Mouse (Mus musculus) left cerebral cortex, adult 8-10 months (tissue): ENCODE results near the gene Apoh. TPM values are rescaled to one million over a fixed set of nuclear protein-coding genes. Genes with fewer than 3 reads are reported as not detected.

Experiments used
- DNase-seq, 2 experiments: peaks; one replicate each; pipeline ENCODE4 v3.0.0; 2022; ENCODE audit warnings: low spot score in 2 of 2
- total RNA-seq, 4 experiments: library from RNA; stranded (reverse); gene quantifications; 2 replicates each; pipeline ENCODE4 v1.2.4; 2022

Apoh gene
- total RNA-seq, result 1 to 10 TPM in 1 of 4 experiments, under 1 TPM in 3; 0.41 to 1.3 (median 0.56) TPM

- DNase-seq, result peak in 1 of 2 experiments; percentile 32
Observed at GRCm38 (mm10) chr11:108342781-108343768, at the start of gene Apoh. Gene Apoh, plus strand, starts transcription at chr11:108343354.

GRCm38 (mm10) chr11:108293843-108294242 lies 49.3 kb upstream of the Apoh start:
- DNase-seq, result no peak

DNA sequence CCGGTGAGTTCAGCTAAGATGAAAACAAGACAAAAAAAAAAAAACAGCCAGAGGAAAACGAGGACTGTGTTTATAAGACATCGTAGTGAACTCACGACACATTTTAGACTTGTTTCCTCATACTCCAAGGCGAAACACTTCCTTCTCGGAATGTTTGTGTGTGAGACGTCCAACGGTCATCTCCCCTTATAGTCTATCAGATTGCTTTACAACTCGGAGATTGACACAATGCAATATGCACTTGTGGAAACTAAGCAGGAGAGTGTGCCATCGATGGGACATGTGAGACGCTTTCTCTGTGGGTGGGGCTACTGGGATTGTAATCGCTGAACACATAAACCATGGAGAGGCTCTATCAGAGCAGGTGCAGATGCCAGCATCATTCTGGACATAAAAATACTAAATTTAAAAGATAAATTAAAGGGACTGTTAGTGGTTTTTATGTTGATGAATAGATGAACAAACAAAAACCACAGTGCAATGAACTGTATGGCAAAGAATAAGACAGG lies 48.8 kb upstream of the Apoh start:
- DNase-seq, result no peak

DNA sequence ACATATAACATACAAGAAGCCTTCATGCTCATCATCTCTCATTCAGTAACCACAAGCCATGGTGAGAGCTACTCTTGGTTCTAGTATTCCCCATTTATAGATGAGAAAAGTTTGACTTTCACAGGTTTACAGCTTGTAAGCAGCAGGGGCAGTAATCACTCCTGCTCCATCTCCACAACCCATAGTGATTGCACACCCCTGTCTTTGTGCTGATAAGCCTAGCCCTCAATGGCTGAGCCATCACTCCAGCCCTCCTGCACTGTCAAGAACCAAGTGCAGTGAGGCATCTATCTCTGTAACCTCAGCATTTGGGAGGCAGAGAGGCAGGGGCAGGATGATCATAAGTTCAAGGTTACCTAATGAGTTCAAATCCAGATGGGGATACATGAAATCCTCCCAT lies 47.8 kb upstream of the Apoh start:
- no peak for DNase-seq

DNA sequence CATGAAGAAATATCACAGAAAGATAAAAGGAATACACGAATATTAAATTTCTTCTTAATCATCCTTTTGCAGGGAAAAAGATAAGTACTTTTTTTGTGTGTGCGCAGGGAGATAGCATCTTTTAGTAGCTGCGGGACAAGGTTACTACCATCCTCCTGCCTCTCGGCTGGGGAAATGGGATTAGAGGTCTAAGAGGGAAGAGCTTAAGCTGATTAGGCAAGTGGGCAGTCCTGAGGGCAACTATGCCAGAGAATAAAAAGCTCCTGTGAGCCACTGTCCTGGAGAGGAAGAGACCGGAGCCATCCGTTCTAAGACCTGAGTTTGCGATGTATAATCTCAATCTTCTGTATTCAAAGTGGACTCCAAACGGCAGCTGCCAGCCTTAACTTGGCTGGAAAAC lies 45.2 kb upstream of the Apoh start:
- DNase-seq, result no peak

DNA sequence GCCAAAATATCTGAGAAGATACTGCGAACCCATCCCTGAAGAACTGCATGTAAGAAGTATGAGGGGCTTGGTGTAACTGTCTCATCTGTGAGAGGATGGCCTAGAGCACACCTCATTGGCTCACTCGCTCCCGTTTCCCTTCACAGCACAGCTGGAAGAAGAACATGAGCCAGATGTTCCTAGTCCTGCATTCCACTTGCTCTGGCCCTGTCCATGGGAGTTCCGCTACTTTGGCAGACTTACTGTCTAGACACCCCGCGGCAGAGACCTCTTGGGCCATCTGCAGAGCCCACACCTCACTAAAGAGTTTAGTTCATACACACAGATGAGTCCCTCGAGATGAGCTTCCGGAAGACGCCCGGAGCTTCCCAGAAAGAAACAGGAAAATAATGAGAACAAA lies 43.2 kb upstream of the Apoh start:
- no peak for DNase-seq

GRCm38 (mm10) chr11:108300443-108300842 lies 42.7 kb upstream of the Apoh start:
- DNase-seq, result no peak

GRCm38 (mm10) chr11:108301036-108301435 lies 42.1 kb upstream of the Apoh start:
- no peak for DNase-seq

GRCm38 (mm10) chr11:108301796-108302490 lies 41.2 kb upstream of the Apoh start:
- no peak for DNase-seq

- no peak for DNase-seq
Observed at GRCm38 (mm10) chr11:108303787-108304186, 39.4 kb upstream of the Apoh start.

GRCm38 (mm10) chr11:108307258-108307657 lies 35.9 kb upstream of the Apoh start:
- no peak for DNase-seq

DNA sequence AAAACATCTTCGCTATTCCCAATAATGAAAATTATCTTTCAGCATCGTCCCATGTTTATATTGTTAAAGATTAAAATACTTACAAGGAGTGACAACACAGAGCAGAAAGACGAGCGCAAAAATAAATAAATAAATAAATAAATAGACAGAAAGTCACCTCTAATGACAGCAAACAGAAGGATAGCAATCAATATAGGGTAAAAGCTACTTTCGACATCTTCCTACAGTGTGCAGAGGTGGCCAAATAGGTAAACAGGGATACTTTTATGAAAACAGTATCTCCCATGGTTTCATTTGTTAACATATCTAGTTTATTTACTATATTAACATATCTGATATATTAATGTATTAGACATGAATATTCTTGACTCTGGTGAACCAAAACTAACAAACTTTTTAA lies 34.9 kb upstream of the Apoh start:
- no peak for DNase-seq

DNA sequence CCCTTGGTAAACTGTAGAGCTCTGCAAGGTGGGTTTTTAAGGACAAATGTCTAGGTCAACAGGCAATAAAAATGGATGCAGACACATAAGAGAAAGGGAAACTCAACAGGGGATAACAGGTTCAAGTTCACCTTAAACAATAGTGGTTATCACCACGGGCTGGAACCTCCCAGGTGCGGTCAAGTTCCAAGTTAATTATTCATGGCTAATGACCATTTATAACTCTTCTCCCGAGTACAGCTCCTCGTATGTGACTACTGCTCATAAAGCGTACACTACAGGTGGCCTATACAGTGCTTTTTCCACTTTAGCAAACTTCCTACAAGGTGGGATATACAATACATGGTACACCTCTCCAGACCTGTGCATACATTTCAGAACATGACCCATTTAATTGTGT lies 33.4 kb upstream of the Apoh start:
- DNase-seq, result no peak

GRCm38 (mm10) chr11:108311912-108312311 lies 31.2 kb upstream of the Apoh start:
- DNase-seq, result no peak

GRCm38 (mm10) chr11:108312516-108312915 lies 30.6 kb upstream of the Apoh start:
- no peak for DNase-seq

DNA sequence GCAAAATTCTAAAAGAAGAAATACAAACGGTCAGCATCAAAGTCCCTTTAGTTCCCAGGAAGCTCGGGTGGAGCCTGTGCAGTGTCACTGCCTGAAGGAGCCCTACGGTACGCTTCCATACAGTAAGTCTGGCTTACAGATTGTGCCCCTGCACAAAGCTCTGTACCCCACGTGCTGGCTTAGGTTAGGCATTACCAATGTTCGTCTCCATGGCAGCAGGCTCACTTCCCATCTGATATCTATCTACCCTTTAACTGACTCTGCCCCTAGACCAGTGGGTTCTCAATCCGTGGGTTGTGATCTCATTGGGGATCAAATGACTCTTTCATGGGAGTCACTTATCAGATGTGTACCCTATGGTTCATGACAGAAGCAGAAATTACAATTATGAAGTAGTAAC lies 27.4 kb upstream of the Apoh start:
- no peak for DNase-seq

GRCm38 (mm10) chr11:108317878-108318277 lies 25.3 kb upstream of the Apoh start:
- DNase-seq, result no peak

GRCm38 (mm10) chr11:108319162-108319561 lies 24.0 kb upstream of the Apoh start:
- DNase-seq, result no peak

GRCm38 (mm10) chr11:108320561-108320960 lies 22.6 kb upstream of the Apoh start:
- no peak for DNase-seq

DNA sequence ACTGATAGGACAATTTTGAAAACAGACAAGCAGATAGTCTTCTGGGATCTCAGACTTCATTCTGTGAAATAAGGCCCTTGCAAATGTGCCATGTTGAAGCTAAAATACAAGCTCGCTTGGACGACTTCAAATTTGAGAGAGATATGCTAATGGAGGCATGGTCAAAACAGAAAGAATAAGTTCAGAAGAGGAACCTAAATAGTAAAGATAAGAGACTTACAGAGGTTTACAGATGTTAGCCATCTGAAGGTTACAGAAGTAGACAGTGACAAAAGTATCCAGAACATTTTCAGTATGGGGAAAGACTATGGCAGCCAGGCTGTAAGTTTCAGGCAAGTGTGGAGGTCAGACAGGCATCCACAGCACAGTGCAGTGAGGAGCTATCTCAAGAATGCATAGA lies 21.0 kb upstream of the Apoh start:
- no peak for DNase-seq

DNA sequence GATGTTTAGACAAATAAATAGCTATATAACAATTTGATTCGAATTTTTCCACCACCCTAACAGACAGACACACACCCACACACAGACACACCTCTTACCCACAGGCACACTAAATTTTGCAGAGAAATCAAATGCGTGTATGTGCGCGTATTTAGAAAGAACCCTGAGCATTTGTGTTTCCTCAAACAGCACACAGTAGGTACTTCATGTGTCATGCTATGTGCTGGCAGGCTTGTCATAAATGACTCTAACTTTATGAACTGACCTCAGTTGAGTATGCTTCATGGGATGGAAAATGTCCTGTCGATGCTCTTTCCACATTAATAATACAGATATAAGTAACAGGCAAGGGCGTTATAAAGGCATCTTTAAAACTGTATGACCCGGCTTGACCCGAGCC lies 17.2 kb upstream of the Apoh start:
- DNase-seq, result no peak

GRCm38 (mm10) chr11:108330818-108331217 lies 12.3 kb upstream of the Apoh start:
- no peak for DNase-seq
